Mouse (Mus musculus): ENCODE measurements around the gene Olfr987. TPM values are rescaled to one million over a fixed set of nuclear protein-coding genes. Genes with fewer than 3 reads are reported as not detected.

The Olfr987 gene
- not detected for polyA plus RNA-seq (2012; fragmentation: generic; extraction: Trizol)

GRCm38 (mm10) chr2:85339215-85339614 lies at the start of gene Olfr987:
Gene Olfr987, minus strand, starts transcription at chr2:85339315.

GRCm38 (mm10) chr2:85363127-85363526 lies 24.0 kb upstream of the Olfr987 start, which contains the start of gene Olfr988:
Gene Olfr988, minus strand, starts transcription at chr2:85363227.

Other genes with a start within 250 kb of the Olfr987 start
- gene Aplnr, start 203.1 kb downstream of the Olfr987 start, polyA plus RNA-seq (2012; fragmentation: generic; extraction: Trizol): under 1 TPM; 0.01 to 0.12 TPM
- gene Lrrc55, start 142.1 kb downstream of the Olfr987 start, polyA plus RNA-seq (2012; fragmentation: generic; extraction: Trizol): under 1 TPM in 1 of 2 experiments, not detected in 1; 0.04 TPM
- not detected for gene Olfr988, start 23.9 kb upstream of the Olfr987 start, polyA plus RNA-seq (2012; fragmentation: generic; extraction: Trizol)
- gene Olfr992, start 70.2 kb upstream of the Olfr987 start, polyA plus RNA-seq (2012; fragmentation: generic; extraction: Trizol): not detected
- gene Olfr993, start 75.6 kb upstream of the Olfr987 start, polyA plus RNA-seq (2012; fragmentation: generic; extraction: Trizol): not detected
- not detected for gene Olfr994, start 97.1 kb upstream of the Olfr987 start, polyA plus RNA-seq (2012; fragmentation: generic; extraction: Trizol)
- not detected for gene Olfr995, start 104.3 kb upstream of the Olfr987 start, polyA plus RNA-seq (2012; fragmentation: generic; extraction: Trizol)
- not detected for gene 4833423E24Rik, start 179.7 kb upstream of the Olfr987 start, polyA plus RNA-seq (2012; fragmentation: generic; extraction: Trizol)
- not detected for gene Olfr996, start 239.9 kb upstream of the Olfr987 start, polyA plus RNA-seq (2012; fragmentation: generic; extraction: Trizol)
- gene Olfr998, start 249.6 kb upstream of the Olfr987 start, polyA plus RNA-seq (2012; fragmentation: generic; extraction: Trizol): not detected

All from C3H10T1/2 (cell line).